Mouse (Mus musculus) heart, adult 8-10 months (tissue): ENCODE measurements around the gene Gpr179. TPM values are rescaled to one million over a fixed set of nuclear protein-coding genes. Genes with fewer than 3 reads are reported as not detected.
A peak's percentile ranks its signal among the peaks of the same experiment; 100 is the strongest.

Experiments
- DNase-seq: peaks from one replicate; pipeline ENCODE4 v3.0.0; 2022; ENCODE audit warnings: low spot score
- total RNA-seq, 4 experiments: library from RNA; stranded (reverse); gene quantifications; 2 replicates each; pipeline ENCODE4 v1.2.4; 2022

The Gpr179 gene
- total RNA-seq = under 1 TPM in 3 of 4 experiments, not detected in 1; 0.06 to 0.12 (median 0.06) TPM

DNA sequence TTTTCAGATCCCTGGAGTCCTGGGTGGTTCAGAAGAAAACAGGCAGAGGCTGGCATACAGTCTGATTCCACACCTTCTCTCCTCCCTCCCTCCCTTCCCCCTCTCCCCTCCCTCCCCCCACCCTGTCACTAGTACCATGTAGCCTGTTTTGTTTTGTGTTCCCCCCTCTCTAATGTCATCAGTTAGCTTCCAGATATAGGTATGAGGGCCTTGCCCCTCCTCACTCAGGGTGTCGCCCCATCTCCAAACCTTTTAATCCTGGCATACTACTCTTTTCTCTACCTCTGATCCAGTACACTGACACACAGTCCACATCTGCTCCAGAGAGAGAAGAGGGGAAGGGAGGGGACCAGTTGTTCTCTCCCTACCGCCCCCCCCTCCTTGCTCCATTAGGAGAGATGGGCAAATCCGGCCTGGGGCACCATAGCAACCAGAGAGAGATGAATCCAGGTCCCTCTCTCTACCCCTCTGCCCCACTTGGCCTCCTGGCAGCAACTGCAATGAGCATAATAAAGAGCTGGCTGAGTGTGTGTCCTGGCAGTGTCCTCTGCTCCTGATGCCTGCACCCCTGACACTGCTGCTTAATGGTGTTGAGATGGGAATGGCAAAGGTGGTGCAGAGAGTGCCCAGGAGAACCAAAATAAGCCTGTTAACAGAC is at the start of gene Gpr179:
TSS of gene Gpr179 (minus strand) at position 51 of the 658 bp plus-strand sequence.
- DNase-seq = no peak

DNA sequence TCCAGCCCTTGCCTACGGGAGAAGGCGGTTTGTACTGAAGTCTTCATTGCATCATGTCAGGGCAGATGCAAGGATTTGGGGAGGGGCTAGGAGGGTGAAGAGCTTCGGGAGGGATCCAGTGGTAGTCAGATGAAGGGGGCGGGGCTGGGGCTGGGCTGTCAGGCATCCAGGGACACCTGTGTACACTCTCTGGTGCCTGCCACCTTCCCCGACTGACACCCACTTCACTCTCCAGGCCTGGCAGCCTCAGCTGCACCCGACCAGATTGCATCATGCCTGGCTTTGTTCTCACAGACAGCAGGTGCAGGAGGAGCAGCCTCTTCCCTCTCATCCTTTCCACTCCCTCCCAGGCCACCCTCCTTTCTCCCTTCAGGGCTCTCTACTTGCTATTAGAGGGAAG is 49.2 kb upstream of the Gpr179 start:
- DNase-seq = no peak

DNA sequence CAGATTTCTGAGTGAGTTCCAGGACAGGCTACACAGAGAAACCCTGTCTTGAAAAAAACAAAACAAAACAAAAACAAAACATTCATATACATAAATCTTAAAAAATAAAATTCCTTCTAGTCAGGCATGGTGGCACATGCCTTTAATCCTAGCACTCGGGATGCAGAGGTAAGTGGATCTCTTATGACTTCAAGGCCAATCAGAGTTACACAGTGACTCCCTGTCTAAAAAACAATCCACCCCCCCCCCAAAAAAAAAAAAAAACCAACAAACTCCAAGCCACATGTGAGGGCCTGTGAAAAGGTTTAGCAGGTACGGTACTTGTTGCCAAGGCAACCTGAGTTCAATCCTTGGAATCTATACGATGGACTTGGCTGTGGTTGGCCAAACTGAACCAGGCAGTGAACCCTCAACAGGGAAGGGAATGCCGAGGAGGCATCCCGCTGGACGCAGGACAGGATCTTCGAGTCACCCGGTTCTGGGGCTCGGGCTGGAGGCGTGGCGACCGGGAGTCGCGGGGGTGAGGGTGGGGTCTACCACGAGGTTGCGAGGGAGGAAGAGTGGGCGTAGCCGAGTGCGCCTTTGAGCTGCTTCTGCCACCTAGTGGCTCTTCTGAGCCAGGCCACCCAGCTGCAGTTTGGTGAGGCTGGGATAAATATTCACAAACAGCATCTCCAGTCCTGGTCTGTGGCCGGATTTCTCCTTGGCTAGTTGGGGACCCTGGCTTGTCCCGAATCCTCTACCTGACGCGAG is 48.3 kb upstream of the Gpr179 start:
- peak; percentile 70 for DNase-seq

- no peak for DNase-seq
Measured at GRCm38 (mm10) chr11:97398506-97398905, 46.6 kb upstream of the Gpr179 start.

DNA sequence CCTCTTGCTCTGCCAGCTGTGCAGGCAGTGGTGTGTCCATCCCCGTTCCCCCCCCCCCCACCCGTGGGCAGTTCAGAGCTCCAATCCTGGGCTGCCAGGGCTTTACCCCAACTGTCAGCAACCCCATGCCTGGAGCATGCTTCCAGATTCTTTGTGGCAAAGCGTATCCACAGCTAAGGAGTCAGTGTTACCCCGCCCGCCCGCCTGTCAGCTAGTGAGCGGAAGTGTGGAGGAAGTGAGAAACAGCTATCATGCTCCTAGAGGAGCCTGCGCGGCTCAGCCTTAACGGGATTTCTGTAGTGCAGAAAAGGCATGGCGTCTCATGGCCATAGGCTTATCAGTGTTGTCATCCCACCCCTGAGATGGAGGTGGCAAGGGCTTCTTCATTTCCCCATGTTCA is 42.3 kb upstream of the Gpr179 start:
- no peak for DNase-seq

DNA sequence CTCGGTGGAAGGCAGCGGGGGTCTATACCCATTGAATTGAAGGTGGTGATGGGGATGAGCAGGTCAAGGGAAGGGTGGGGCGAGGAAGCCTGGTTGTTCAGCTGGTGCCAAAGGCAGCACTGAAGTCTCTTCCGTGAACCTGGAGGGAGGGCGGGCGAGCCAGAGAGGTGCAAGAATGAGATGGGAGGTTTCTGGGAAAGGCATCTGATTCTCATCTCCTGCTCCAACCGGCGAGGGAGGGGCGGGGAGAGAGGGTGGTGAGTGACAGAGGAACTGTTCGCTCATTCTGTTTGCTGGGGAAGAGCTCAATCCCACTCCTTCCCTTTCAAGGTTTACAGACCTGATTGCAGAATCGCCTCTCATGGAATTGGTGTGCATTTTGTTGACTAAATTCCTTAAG is 41.8 kb upstream of the Gpr179 start:
- no peak for DNase-seq

- DNase-seq = no peak
Measured at GRCm38 (mm10) chr11:97389127-97389526, 37.2 kb upstream of the Gpr179 start.

- no peak for DNase-seq
Measured at GRCm38 (mm10) chr11:97387811-97388210, 35.9 kb upstream of the Gpr179 start.

- DNase-seq = no peak
Measured at GRCm38 (mm10) chr11:97383764-97384163, 31.9 kb upstream of the Gpr179 start.

DNA sequence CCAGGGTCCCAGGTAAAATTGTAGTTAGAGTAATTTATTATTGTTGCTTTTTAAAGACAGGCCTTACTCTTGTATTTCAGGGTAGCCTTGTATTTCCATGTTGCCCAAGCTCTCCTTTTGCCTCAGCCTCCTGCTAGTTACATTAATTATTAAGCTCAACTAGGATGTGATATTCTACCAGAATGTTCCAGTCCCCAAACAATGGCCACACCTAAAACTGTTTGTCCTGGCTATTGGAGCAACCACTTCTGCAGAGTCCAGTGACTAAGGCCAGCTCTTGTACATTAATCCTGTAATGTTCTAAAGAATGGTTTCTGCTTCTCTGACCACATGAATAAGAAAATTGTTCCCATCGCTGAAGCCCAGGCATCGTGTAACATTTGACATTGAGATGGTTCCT is 31.1 kb upstream of the Gpr179 start:
- no peak for DNase-seq

DNA sequence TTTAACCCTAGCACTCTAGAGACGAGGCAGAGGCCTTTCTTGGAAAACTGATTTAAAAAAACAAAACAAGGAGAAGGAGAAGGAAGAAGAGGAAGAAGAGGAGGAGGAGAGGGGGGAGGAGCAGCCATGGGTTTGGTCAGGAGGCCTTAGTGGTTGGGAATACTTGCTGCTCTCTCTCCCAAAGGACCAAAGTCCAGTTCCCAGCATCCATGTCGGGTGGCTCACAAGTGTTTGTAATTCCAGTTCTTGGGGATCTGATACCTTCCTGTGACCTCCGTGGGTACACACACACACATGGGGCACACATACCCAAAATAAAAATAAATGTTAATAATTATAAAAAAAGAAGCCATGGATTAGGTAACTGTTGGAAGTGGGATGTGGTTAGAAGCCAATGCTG is 28.2 kb upstream of the Gpr179 start:
- no peak for DNase-seq

DNA sequence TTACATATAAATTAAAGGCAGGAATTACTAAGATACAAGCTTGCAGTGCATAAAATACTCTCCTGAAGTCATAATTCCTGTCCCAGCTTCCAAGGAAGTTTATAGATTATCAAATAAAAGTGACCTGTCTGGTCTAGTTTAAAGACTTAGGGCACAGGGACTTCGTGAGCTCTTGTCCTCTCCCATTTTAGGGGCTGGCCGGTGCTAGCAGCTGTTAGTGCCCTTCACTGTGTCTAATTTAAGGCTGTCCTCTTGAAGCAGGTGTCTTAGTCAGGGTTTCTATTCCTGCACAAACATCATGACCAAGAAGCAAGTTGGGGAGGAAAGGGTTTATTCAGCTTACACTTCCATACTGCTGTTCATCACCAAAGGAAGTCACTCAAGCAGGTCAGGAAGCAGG is 21.5 kb upstream of the Gpr179 start:
- no peak for DNase-seq

DNA sequence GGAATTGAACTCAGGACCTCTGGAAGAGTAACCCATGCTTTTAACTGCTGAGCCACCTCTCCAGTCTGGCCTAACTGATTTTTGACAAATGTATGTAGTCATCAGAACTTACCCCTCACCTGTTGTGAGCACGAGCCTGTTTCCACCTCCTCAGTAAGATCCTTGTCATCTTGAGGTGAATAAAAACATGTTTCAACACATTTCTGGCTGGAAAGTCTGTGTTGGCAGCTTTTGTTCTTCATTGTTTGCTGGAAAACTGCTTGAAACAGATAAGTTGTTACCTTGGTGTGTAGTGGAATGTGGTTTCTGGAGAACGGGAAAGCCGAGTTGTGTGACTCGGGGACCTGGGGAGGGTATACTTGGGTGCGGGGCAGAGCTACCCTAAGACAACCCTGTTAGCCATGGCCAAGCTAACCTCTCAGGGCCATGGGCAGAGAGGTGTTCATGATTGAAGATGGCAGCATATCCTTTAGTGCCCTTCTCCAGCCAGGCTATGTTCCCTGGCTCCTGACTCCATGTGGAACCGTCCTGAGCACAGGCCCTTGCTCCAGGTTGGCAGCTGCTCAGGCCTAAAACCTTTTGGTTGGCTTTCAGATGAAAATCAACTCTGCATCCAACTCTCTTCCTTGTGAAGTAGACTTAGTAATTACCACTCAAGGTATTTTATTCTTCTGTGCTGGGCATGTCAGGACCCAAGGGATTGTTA is 20.4 kb upstream of the Gpr179 start:
- no peak for DNase-seq

GRCm38 (mm10) chr11:97370329-97371091 is 18.6 kb upstream of the Gpr179 start:
- DNase-seq = no peak

- DNase-seq = no peak
Measured at GRCm38 (mm10) chr11:97368501-97368900, 16.6 kb upstream of the Gpr179 start.

- no peak for DNase-seq
Measured at GRCm38 (mm10) chr11:97365556-97365955, 13.7 kb upstream of the Gpr179 start.

- no peak for DNase-seq
Measured at GRCm38 (mm10) chr11:97363644-97363995, 11.7 kb upstream of the Gpr179 start.

DNA sequence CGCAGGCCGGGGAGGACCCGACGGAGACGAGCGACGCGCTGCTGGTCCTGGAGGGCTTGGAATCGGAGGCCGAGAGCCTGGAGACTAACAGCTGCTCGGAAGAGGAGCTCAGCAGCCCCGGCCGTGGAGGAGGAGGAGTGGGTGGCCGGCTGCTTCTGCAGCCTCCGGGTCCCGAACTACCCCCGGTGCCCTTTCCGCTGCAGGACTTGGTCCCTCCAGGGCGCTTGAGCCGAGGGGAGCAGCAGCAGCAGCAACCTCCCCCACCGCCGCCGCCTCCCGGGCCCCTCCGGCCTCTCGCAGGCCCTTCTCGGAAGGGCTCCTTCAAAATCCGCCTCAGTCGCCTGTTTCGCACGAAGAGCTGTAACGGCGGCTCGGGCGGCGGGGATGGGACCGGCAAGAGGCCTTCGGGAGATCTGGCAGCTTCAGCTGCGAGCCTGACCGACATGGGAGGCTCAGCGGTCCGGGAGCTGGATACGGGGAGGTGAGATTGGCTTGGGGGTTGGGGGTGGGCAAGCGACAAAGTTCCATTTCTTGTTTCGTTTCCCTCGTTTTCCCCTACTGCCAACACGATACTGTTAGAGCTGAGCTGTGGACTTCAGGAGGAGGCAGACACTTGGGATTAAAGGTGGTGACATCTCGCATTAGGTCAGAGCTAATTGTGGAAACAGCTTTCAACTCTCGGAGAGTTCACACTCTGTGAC is 11.2 kb upstream of the Gpr179 start:
- no peak for DNase-seq

DNA sequence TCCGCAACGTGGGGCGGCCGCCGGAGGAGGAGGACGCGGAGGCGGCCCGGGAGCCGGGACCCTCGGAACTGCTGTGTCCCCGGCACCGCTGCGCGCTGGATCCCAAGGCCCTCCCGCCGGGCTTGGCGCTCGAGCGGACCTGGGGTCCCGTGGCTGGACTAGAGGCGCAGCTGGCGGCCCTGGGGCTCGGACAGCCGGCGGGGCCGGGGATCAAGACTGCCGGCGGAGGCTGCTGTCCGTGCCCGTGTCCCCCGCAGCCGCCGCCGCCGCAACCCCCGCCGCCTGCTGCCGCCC is 10.7 kb upstream of the Gpr179 start:
- DNase-seq = no peak

- DNase-seq = peak; percentile 94
Measured at GRCm38 (mm10) chr11:97361948-97362648, 10.2 kb upstream of the Gpr179 start, which contains the start of gene Socs7. Gene Socs7, plus strand, starts transcription at chr11:97362551.

DNA sequence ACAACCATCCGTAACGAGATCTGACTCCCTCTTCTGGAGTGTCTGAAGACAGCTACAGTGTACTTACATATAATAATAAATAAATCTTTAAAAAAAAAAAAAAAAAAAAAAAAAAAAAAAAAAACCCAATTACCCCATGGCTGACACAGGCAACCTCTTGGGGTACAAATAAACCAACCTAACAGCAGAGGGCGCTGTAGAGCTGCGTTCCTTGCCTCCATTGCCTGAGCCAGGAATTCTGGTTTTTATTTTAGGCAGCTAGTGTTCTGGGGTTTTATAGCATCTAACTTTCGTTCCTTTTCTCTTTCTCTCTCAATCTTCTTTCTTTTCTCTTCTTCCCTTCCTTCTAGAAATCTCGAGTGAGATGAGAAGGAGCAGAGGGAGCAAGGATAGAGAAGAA is 5.8 kb upstream of the Gpr179 start:
- peak; percentile 84 for DNase-seq
